Mouse (Mus musculus) monocyte, adult 5-6 weeks (primary cell): ENCODE measurements around the gene Spen. TPM values are rescaled to one million over a fixed set of nuclear protein-coding genes. Genes with fewer than 3 reads are reported as not detected.

Experiments used
- ATAC-seq: fragments of 153-309, 156-312 bp; replicated peaks from 2 replicates; pipeline ENCODE4 v1.8.0; 2017; ENCODE audit warnings: mild to moderate bottlenecking; ENCODE audit not compliant: low TSS enrichment, insufficient number of reproducible peaks, severe bottlenecking, poor library complexity, low FRiP score
- total RNA-seq: library from RNA; stranded (forward); fragments of 200-1000, 200-491, 200-594 nt; gene quantifications from 3 replicates; pipeline ENCODE4 v1.2.3, GENCODE M21; 2017

The Spen gene
- total RNA-seq, 1 experiment from 2014 or later: 48.1 TPM

DNA sequence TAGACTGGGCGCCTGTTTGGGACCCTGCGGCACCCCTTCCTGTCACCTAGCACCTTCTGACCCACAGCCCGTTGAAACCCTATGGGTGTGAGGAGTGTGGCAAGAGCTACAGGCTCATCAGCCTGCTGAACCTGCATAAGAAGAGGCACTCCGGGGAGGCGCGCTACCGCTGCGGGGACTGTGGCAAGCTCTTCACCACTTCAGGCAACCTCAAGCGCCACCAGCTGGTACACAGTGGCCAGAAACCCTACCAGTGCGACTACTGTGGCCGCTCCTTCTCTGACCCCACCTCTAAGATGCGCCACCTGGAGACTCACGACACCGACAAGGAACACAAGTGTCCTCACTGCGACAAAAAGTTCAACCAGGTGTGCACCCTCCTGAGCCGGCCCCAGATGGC, 73.7 kb downstream of the Spen start:
- no peak for ATAC-seq

DNA sequence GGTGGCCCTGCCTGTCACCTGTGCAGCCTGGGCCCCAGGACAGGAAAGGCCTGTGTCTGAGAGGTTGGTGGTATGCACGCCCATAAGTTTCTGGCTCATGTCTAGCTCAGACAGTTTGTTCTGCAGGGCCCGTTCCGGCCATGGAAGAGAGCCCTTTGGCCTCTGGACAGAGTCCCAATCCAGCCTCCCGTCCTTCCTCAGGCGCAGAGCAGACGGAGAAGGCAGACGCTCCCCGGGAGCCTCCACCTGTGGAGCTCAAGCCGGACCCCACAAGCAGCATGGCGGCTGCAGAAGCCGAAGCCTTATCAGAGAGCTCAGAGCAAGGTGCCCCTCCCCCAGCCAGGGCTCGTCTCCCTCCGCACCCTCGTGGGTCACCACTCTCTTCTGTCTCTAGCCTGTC, 74.9 kb downstream of the Spen start:
- no peak for ATAC-seq

GRCm38 (mm10) chr4:141461576-141461975, 76.8 kb downstream of the Spen start:
- no peak for ATAC-seq

DNA sequence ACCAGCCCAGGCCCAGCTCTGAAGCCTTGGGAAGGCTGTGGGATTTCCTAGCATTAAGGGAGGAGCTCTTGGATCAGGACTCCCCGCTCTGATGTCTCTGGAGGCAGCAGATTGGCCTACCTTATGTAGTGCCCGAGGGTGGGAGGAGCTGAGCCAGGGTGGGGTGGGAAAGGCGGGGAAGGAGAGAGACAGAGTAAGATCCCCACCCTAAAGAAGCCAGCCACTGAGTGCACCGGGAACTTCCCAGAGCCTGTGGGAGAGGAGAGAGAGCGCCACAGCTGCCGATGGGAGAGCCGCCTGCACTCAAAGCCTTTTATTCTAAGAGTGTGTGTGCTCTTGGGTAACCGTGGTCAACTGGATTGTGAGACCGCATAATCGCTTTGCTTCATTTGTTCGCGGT, 77.3 kb downstream of the Spen start:
- no peak for ATAC-seq

- no peak for ATAC-seq
These were observed 77.9 kb downstream of the Spen start for GRCm38 (mm10) chr4:141460481-141460880.

DNA sequence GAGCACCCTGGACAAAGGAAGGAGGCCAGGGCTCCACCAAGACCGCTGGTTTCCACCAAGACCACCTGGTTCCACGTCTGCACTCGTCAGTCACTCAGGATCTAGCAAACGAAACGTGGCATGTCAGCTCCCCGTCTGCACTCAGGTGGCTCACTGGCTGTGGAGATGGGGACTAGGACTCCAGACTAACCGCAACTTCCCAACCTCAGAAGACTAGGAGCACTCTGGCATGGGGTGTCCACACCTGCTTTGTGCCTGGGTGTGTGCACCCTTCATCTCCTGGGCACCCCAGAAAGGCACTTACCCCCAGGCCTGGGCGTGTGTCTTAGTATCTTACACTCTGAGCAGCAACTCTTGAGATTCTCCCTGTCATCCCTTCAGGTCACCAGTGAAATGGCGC, 78.6 kb downstream of the Spen start:
- ATAC-seq: no peak

DNA sequence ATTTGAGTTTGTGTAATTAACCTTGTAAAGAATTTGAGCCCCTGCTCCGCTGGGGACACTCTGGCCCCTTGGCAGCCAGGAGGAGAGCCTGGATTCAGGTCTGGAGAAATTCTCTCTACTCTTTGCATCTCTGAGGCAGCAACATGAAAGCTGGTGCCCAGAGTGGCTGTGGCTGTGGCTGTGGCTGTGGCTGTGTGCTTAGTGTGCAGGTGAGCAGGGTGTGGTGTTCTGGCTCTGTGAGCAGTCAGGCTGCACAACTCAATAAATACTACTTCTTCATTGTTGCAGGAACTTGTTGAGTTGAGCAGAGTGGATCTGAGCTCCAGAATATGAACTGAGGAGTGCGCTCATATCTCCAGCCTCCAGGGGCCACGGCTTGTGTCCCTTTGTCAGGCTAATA, 79.5 kb downstream of the Spen start:
- no peak for ATAC-seq

DNA sequence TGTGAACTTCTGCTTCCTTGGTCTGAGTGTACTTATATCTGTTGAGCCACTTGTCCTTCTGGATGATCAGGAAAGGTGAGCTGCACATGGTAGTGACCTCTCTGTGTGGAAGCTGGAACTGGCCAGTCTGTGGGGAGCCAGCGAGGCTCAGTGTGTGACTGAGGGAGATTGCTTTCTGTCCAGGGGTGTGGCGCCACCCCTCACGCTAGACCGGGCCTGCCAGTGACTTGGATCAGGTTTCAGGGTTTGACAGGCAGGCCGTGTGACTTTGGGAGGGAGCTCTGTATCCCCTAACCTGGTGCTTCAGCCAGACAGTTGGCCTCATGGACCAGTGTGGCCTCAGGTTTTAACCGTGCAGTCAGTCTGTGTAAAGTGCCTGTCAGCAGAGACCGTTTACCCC, 80.2 kb downstream of the Spen start:
- no peak for ATAC-seq

DNA sequence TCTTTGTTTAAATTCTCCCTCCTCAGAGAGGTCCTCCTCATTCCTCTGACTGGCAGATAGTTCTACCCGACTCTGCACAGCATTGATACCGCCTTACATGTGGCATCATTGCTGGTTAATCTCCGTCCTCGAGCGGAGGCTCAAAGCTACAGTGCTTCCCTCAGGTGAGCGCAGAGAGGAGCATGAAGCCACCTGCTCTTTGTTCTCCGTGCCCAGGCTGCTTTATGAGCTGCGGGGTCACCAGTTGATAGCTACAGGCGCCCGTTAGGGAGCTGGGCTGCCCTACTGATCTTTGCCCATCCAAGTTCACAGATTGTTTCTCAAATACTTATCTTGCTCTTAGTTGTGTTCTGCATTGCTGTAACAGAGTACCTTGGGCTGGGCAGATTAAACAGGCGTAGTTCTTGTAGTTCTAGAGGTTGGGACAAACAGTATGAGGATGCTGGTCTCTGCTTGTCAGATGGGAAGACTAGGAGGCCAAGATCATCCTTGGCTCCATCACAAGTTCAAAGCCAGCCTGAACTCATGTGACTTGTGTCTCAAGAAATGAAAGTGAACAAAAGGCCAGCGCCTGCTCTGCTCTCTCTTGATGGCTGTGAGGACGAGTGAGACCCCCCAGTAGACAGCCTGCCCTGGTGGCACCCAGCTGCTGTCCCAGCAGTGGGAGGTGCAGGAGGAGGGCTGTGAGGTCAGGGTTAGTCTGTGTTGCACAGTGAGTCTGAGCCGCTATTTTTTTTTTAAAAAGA, 82.0 kb downstream of the Spen start:
- no peak for ATAC-seq

DNA sequence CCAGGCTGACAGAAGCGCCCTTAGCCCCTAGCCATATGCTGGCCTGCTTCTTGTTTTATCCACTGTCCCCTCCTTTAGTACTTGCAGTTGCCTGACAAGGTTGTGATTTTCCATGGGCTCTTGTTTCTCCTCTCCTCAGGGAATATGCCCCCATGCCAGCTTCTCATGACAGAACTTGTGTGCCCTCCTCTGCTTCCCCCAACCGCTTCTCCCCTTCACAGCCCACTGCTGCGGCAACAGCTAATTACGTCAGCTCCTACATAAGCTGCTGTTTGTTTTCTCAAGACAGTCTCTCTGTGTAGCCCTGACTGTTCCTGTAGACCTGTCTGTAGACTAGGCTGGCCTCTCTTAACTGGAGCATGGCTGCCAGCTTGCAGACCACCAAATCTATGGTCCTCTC, 82.9 kb downstream of the Spen start:
- ATAC-seq: no peak

DNA sequence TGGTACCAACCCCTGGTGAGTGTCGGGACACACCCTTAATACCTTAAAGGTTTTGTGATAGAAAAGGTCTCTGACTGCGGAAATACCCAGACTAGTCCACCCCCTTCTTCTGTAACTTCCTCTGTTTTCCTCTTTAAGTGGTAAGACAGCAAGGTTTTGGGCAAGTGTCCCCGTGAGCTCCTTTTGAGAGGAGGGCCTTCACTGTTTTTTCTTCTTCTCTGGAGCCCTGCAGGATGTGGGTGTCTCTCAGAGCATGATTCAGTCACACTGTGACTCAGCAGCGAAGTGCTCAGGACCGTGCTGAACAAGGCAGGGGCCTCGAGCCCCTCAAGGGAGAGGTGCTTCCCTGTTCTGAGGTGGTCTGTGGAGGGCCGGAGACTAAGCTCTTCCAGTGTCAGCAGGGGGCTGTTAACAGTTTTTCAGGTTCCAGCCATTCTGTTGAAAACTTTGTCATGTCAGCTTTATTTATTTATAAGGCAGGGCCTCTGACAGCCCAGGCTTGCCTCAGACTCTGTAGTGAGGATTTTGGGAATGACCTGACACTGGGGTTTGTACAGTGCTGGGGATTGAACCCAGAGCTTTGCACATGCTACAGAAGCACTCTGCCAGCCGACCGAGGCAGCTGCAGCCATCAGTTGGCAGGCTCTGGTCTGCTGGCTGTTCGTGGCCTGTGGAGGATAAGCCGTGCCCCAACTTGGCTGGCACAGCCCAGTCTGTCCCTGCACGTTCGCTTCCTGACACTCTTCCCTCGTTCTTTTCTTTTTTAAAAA, 83.6 kb downstream of the Spen start:
- peak; percentile 58; the same call in 1 of the 2 replicates for ATAC-seq

DNA sequence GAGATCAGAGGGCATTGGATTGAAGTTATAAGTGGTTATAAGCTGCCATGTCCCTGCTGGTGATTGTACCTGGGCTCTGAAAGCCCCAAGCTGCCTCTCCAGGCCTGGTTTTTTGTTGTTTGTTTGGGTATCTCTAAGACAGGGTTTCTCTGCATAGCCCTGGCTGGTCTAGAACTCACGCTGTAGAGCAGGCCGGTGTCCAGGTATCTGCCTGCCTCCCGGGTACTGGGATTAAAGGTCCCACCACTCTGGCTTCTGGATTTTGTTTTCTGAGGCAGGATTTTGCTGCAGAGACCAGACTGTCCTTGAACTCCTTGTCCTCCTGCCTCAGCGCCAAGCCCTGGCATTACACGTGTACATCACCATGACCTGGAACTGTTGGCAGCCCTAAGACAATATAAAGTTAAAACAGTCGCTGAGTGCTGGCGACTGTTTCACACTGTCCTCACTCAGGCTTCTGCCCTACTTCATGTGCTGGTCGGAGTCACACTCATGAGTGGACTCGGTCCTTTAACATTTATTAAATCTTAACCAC, 86.4 kb downstream of the Spen start:
- no peak for ATAC-seq

DNA sequence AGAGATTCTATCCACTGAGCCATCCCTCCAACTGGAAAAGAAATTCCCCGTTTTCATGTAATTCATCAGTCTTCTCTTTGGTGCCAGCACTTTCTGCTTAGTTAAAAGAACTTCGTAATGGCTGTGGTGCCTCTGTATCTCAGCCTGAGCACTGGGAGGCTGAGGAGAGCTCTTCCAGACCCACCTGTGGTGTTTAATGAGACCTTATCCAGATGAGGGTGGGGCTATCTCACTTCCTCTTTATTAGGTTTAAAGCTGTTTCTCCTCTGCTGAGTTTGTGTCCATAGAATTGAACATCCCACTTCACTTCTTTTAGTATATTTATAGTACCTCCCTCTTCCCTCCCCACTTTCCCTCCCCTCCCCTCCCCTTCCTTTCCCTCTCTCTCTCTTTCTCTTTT, 87.1 kb downstream of the Spen start:
- ATAC-seq: no peak

DNA sequence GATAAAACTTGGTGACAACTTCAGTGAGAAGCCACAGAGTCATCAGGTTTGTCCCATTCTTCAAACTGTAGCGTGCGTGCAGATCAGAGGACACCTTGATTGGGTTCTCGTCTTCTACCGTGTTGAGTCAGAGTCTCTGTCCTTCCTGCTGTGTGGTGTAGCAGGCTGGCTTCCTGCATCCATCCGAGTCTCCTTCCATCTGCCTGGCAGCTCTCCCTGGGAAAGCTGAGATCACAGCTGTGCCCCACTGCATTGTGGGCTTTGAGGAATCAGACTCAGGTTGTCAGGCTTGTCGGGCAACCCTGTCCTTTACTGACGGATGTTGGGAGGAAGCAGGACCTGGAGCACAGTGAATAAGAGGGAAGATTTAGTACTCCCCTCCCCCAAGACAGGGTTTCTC, 92.2 kb downstream of the Spen start:
- ATAC-seq: no peak

DNA sequence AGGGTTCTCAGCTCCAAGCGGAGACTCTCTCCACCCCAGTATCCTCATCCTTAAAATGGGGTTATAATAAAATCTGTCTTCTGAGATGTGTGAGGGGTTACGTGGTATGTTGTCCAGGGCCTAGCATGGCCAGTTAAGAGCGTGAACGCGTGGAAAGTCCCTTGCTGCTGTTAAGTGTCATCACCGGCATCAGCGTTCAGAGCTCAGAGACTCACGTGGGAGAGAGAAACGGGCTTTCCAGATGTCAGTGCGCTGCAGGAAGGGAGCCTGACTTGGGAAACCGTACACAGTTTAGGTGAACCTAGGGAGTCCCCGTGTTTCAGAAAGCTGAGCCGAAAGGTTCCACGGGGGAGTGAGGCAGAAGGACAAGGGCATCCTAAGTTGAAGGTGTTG, 93.1 kb downstream of the Spen start:
- ATAC-seq: no peak

DNA sequence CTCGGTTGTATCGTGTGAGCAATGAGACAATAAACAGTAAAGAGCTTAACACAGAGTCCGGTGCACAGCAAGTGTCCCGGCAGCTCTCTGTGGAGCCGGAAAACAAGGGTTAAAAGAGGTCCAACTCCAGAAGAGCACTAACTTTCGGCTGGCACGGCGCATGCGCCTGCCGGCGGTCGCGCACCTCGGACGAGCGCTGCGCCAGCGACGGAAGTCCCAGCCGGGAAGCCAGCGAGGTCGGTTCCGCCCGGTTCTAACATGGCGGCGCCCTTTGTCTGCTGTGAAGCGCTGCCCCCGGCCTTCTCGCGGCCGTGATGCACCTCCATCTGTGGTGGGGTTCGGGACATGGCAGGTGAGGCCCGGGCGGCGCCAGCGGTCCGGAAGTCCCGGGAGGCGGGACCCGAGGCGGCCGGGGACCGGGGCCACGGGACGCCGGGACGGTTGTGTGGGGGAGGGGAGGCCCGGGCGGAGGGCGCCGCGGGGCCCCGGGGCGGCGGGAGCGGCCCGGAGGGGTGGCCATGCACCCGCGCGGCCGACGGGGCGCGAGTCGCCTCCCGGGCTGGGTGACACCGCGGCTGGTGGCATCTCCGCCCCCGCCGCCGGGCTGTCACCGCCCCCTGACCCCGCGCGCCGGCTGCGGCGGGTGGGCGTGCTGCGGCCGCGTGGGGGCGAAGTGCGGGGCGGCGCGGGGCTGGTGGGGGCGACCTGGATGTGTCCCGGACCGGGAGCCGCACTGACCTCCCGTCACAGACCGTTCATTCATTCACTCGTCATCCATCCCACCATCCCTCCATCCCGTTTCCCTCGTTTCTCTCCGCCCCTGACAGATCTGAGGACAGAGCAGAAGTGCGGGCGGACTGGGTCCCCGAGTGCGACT, 93.7 kb downstream of the Spen start, which contains the start of gene Zbtb17:
Gene Zbtb17, plus strand, starts transcription at position 204 of the 877 bp plus-strand sequence.
- ATAC-seq: peak; percentile 93

GRCm38 (mm10) chr4:141443641-141444429, 94.6 kb downstream of the Spen start:
- no peak for ATAC-seq

- ATAC-seq: no peak
These were observed 97.5 kb downstream of the Spen start for GRCm38 (mm10) chr4:141440877-141441276.
